Mouse (Mus musculus): ENCODE results near the gene Slc4a4.

DNA sequence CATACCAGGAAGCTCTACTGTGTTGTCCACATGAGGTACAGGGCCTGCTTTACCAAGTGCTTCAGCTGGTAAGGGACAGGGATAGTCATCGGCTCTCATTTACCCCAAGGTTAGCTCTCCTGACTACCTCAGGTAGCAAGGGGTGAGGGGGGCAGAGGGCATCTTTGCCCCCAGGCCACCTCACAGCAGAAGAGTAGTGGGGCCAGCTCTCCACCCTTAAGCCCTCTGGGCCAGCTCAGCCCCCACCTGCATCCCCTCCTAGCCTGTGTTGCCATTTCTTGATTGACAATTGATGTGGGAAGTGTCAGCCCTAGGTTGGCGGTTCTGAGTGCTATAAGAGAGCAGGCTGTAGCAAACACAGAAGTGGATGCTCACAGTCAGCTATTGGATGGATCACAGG, 23.8 kb upstream of the Slc4a4 start:
- TF ChIP-seq POLR2A (IDR thresholded peaks at IDR 0.05; ENCODE audit: insufficient read depth, low read depth, low read length) (no peak), CTCF (IDR thresholded peaks at IDR 0.05; ENCODE audit: insufficient read depth, low read depth, low read length) (no peak)

Measured in olfactory bulb, adult 2 months (tissue).